Mouse (Mus musculus) forebrain, postnatal 0 days (tissue): Measurements from ENCODE around the gene Trim61. TPM values are rescaled to one million over a fixed set of nuclear protein-coding genes. Genes with fewer than 3 reads are reported as not detected.

Experiments used
- ATAC-seq: fragments of 200-750 bp; cut with Nextera tagmentation; 2 replicates; pipeline ENCODE4 v1.8.0; 2017; ENCODE audit warnings: mild to moderate bottlenecking, moderate library complexity
- DNase-seq: peaks from one replicate; pipeline ENCODE4 v3.0.0-alpha.2; 2015
- H3K27ac ChIP-seq: fragments of 300-500 bp; sonication (generic); 2 replicates; pipeline ENCODE4 v1.5.1; 2014; ENCODE audit warnings: low read depth, mild to moderate bottlenecking, antibody characterized with exemption, low read length, moderate library complexity, mixed read lengths
- H3K27me3 ChIP-seq: fragments of 300-500 bp; sonication (generic); 2 replicates; pipeline ENCODE4 v1.6.1; 2014; ENCODE audit warnings: mild to moderate bottlenecking, low read length, mixed read lengths; ENCODE audit not compliant: insufficient read depth
- H3K36me3 ChIP-seq: fragments of 300-500 bp; sonication (generic); 2 replicates; pipeline ENCODE4 v1.6.1; 2014; ENCODE audit warnings: mild to moderate bottlenecking, moderate library complexity; ENCODE audit not compliant: insufficient read depth
- H3K4me1 ChIP-seq: fragments of 300-500 bp; sonication (generic); 2 replicates; pipeline ENCODE4 v1.6.1; 2014; ENCODE audit warnings: antibody characterized with exemption; ENCODE audit not compliant: insufficient read depth
- H3K4me2 ChIP-seq: fragments of 300-500 bp; sonication (generic); 2 replicates; pipeline ENCODE4 v1.6.1; 2014; ENCODE audit warnings: low read depth, mild to moderate bottlenecking, moderate library complexity
- H3K4me3 ChIP-seq: fragments of 300-500 bp; sonication (generic); 2 replicates; pipeline ENCODE4 v1.5.1; 2014; ENCODE audit warnings: low read depth, low read length, mixed read lengths
- H3K9ac ChIP-seq: fragments of 300-500 bp; sonication (generic); 2 replicates; pipeline ENCODE4 v1.6.1; 2014; ENCODE audit warnings: mild to moderate bottlenecking
- H3K9me3 ChIP-seq: fragments of 300-500 bp; sonication (generic); 2 replicates; pipeline ENCODE4 v1.6.1; 2016; ENCODE audit warnings: low read length
- CTCF ChIP-seq: sonication (generic); IDR thresholded peaks from 2 replicates; pipeline ENCODE4 v1.5.1; 2016; ENCODE audit warnings: antibody characterized with exemption, control low read depth, low read depth
- WGBS: fragments of 180-500 bp; shearing (Covaris S2); extraction: QIAGEN DNeasy Blood & Tissue Kit; methylation state at CpG from one replicate; pipeline ENCODE4 v1.1.7; 2014; 5-methylcytosine and 5-hydroxymethylcytosine counted together
- polyA plus RNA-seq: library from polyadenylated mRNA; unstranded; fragments of >200 nt; fragmentation: Nextera tagmentation; extraction: Ambion mirVana; gene quantifications from 2 replicates; pipeline ENCODE4 v1.2.1, GENCODE M21; 2015
- total RNA-seq: library from RNA; depleted of rRNA; stranded (reverse); fragments of >200 nt; gene quantifications from 2 replicates; pipeline ENCODE4 v1.2.3, GENCODE M21; 2014; rRNA removed

The Trim61 gene
- total and polyA plus RNA-seq, 2 experiments from 2014 or later, result not detected

GRCm38 (mm10) chr8:64987731-64988130, 30.6 kb downstream of the Trim61 start, which contains the start of gene Trim75:
Gene Trim75, minus strand, starts transcription at chr8:64987831.
- Histone ChIP-seq H3K36me3 (no peaks in the 10 kb centered on the region), H3K9ac (no peak within 1 kb of the TSS), H3K27ac (no peak within 1 kb of the TSS), H3K4me2 (no peak within 1 kb of the TSS), H3K27me3 (no peaks in the 10 kb centered on the region), H3K4me1 (no peaks in the 10 kb centered on the region), H3K9me3 (no peaks in the 10 kb centered on the region), H3K4me3 (no peak within 1 kb of the TSS)
- ATAC-seq (no peak), DNase-seq (no peak)
- TF ChIP-seq CTCF, result no peak
- WGBS, result 93% methylated on average over 4 of the region's 4 CpGs

- DNase-seq, result no peak
- WGBS, result 75% methylated on average over 20 of the region's 20 CpGs
- no peaks in the 10 kb centered on the region for H3K36me3 ChIP-seq
- no peak overlapping the region for H3K9ac ChIP-seq
- H3K27ac ChIP-seq, result no peak overlapping the region
- no peaks in the 10 kb centered on the region for H3K27me3 ChIP-seq
- H3K4me3 ChIP-seq, result no peak overlapping the region
- no peak for ATAC-seq
- no peak for TF ChIP-seq CTCF
- H3K9me3 ChIP-seq, result no peaks in the 10 kb centered on the region
- H3K4me2 ChIP-seq, result no peak overlapping the region
- H3K4me1 ChIP-seq, result no peaks in the 10 kb centered on the region
Measured at GRCm38 (mm10) chr8:64983150-64983897, 35.0 kb downstream of the Trim61 start.

Other genes starting within 250 kb of the Trim61 start
- 70.5 and 78.2 TPM in 2 replicates for gene Klhl2, start 168.5 kb downstream of the Trim61 start, total RNA-seq
- 31.8 and 43.6 TPM in 2 replicates for gene Klhl2, start 168.5 kb downstream of the Trim61 start, polyA plus RNA-seq
- 10.8 and 14.5 TPM in 2 replicates for gene Tmem192, start 71.3 kb downstream of the Trim61 start, total RNA-seq
- gene Tmem192, start 71.3 kb downstream of the Trim61 start, polyA plus RNA-seq, result 35.9 and 38.0 TPM in 2 replicates
- gene Trim75, start 30.7 kb downstream of the Trim61 start, total RNA-seq, result not detected in 2 replicates
- 0.06 and 0.17 TPM in 2 replicates for gene Trim75, start 30.7 kb downstream of the Trim61 start, polyA plus RNA-seq
- gene Trim60, start 61 bp upstream of the Trim61 start, total RNA-seq, result not detected in 2 replicates
- gene Trim60, start 61 bp upstream of the Trim61 start, polyA plus RNA-seq, result not detected in 2 replicates
- gene Apela, start 18.8 kb upstream of the Trim61 start, total RNA-seq, result 0.33 TPM in 1 of 2 replicates, not detected in the other
- 0.16 and 0.45 TPM in 2 replicates for gene Apela, start 18.8 kb upstream of the Trim61 start, polyA plus RNA-seq
- not detected in 2 replicates for gene Gm10663, start 56.5 kb upstream of the Trim61 start, total RNA-seq
- gene Gm10663, start 56.5 kb upstream of the Trim61 start, polyA plus RNA-seq, result not detected in 2 replicates
- not detected in 2 replicates for gene BC030870, start 111.0 kb upstream of the Trim61 start, total RNA-seq
- gene BC030870, start 111.0 kb upstream of the Trim61 start, polyA plus RNA-seq, result not detected in 2 replicates